Mouse (Mus musculus): ENCODE measurements at regions not wholly inside any gene's neighbourhood (a gene's known extent, or its start where the extent isn't known, plus 50 kb on each side); places are given as distances from the start of the nearest gene placed in this dataset.

DNA sequence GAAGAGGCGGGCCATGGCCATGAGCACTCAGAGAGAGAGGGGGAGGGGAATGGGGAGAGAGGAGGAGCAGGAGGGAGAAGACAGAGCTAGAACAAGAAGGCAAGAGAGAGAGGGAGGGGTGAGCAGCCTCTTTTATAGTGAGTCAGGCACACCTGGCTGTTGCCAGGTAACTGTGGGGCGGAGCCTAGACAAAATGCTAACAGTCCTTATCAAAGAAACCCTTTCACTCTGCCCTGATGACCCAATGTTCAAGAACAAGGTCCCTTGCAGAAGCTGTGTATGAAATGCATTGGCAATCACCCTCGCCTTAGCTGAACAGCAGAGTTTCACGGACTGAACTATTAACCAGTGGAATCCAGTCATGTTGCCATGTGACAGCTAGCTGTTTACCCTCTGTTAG is 235.2 kb downstream of the Sec23ip start:
- WGBS: 81% methylated on average over 3 of the region's 4 CpGs
- DNase-seq (ENCODE audit: low spot score) (no peak), ATAC-seq (ENCODE audit: low FRiP score, low read depth) (no peak)
- Histone ChIP-seq H3K36me3 (ENCODE audit: control insufficient read depth, insufficient read depth, low read length) (no peaks in the 10 kb centered on the region), H3K9ac (ENCODE audit: low read depth, low read length, severe bottlenecking) (no peak overlapping the region), H3K9me3 (ENCODE audit: control insufficient read depth, low read length) (no peaks in the 10 kb centered on the region), H3K4me2 (replicated peaks; ENCODE audit: low read depth, low read length, severe bottlenecking) (no peak overlapping the region), H3K4me1 (ENCODE audit: control insufficient read depth, insufficient read depth, low read length) (no peaks in the 10 kb centered on the region), H3K27ac (replicated peaks; ENCODE audit: low read depth, low read length) (no peak overlapping the region), H3K27me3 (ENCODE audit: control insufficient read depth, insufficient read depth, low read length) (no peaks in the 10 kb centered on the region), H3K4me3 (replicated peaks; ENCODE audit: low read length) (no peak overlapping the region)
- TF ChIP-seq POLR2A (IDR thresholded peaks at IDR 0.05; ENCODE audit: borderline replicate concordance, extremely low read depth, insufficient read depth, insufficient read length): no peak

DNA sequence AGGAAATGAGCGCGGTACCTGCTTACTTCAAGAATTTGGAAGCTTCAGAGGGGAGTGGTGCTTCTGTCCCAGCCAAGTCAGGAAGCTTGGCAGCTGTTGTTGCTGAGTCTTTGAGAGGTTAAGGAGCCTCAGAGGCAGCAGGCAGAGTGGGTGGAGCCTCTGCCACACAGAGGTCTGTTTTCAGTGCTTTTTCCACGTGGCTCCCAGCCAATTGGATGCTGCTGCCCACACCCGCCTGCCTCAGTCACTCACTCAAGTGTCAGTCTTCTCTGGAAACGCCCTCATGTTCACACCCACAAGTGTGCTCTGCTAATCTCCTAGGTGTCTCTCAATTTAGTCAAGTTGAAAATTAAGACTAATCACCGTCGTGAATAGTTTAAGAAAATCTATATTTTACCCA is 236.1 kb downstream of the Sec23ip start:
- no peak for ATAC-seq (ENCODE audit: low FRiP score, low read depth)
- Histone ChIP-seq H3K27me3 (ENCODE audit: control insufficient read depth, insufficient read depth, low read length) (no peaks in the 10 kb centered on the region), H3K4me2 (replicated peaks; ENCODE audit: low read depth, low read length, severe bottlenecking) (no peak overlapping the region), H3K27ac (replicated peaks; ENCODE audit: low read depth, low read length) (no peak overlapping the region), H3K4me3 (replicated peaks; ENCODE audit: low read length) (no peak overlapping the region), H3K4me1 (ENCODE audit: control insufficient read depth, insufficient read depth, low read length) (no peaks in the 10 kb centered on the region), H3K9ac (ENCODE audit: low read depth, low read length, severe bottlenecking) (no peak overlapping the region), H3K36me3 (ENCODE audit: control insufficient read depth, insufficient read depth, low read length) (no peaks in the 10 kb centered on the region), H3K9me3 (ENCODE audit: control insufficient read depth, low read length) (no peaks in the 10 kb centered on the region)
- 65% methylated on average over 7 of the region's 7 CpGs for WGBS
- no peak for DNase-seq (ENCODE audit: low spot score)
- no peak for TF ChIP-seq POLR2A (IDR thresholded peaks at IDR 0.05; ENCODE audit: borderline replicate concordance, extremely low read depth, insufficient read depth, insufficient read length)

DNA sequence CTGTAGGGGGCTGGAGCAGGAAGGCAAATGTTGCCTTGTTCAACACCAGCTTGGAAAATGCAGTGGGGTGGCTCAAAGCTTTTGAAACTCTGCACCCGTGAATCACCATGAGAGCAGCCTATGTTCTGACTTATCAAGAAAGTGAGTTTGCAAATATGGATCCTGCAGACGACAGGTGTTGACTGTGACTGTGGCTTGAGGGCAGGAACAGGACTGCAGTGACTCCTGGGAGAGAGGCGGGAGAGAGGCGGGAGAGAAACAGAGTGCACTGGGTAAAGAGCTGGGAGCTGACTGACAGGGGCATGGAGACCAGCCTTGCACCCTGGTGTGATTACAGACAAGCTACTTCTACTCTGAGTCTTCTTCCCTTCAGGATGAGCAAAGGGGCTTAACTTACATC is 254.0 kb downstream of the Sec23ip start:
- H3K36me3 ChIP-seq (ENCODE audit: control insufficient read depth, insufficient read depth, low read length): no peaks in the 10 kb centered on the region
- WGBS: 64% methylated on average over 4 of the region's 4 CpGs
- H3K9me3 ChIP-seq (ENCODE audit: control insufficient read depth, low read length): no peaks in the 10 kb centered on the region
- H3K4me1 ChIP-seq (ENCODE audit: control insufficient read depth, insufficient read depth, low read length): no peaks in the 10 kb centered on the region
- no peak for ATAC-seq (ENCODE audit: low FRiP score, low read depth)
- no peak for TF ChIP-seq POLR2A (IDR thresholded peaks at IDR 0.05; ENCODE audit: borderline replicate concordance, extremely low read depth, insufficient read depth, insufficient read length)
- H3K27ac ChIP-seq (replicated peaks; ENCODE audit: low read depth, low read length): no peak overlapping the region
- no peaks in the 10 kb centered on the region for H3K27me3 ChIP-seq (ENCODE audit: control insufficient read depth, insufficient read depth, low read length)
- no peak overlapping the region for H3K4me2 ChIP-seq (replicated peaks; ENCODE audit: low read depth, low read length, severe bottlenecking)
- no peak overlapping the region for H3K9ac ChIP-seq (ENCODE audit: low read depth, low read length, severe bottlenecking)
- no peak for DNase-seq (ENCODE audit: low spot score)
- H3K4me3 ChIP-seq (replicated peaks; ENCODE audit: low read length): no peak overlapping the region

DNA sequence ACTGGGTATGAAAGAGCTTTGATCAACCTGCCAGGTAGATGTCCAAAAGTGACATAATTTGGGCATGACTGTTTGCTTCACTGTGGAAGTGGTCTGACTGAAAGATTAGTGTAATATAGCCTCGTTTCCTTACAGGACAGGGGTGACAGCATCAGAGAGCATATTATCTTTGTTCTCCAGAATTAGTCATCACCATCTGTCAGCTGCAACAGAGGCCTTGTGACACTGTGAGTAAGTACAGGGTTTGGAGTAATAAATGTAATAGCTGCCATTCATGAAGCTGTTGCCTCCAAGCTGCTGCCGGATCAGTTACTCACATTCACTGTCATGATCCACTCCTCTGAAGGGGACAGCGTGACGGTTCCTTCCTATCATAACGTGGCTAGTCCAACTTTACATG is 254.4 kb upstream of the Plpp4 start:
- Histone ChIP-seq H3K9me3 (ENCODE audit: control insufficient read depth, low read length) (no peaks in the 10 kb centered on the region), H3K4me3 (replicated peaks; ENCODE audit: low read length) (no peak overlapping the region), H3K4me1 (ENCODE audit: control insufficient read depth, insufficient read depth, low read length) (no peaks in the 10 kb centered on the region), H3K4me2 (replicated peaks; ENCODE audit: low read depth, low read length, severe bottlenecking) (no peak overlapping the region), H3K27me3 (ENCODE audit: control insufficient read depth, insufficient read depth, low read length) (no peaks in the 10 kb centered on the region), H3K36me3 (ENCODE audit: control insufficient read depth, insufficient read depth, low read length) (no peaks in the 10 kb centered on the region), H3K9ac (ENCODE audit: low read depth, low read length, severe bottlenecking) (no peak overlapping the region), H3K27ac (replicated peaks; ENCODE audit: low read depth, low read length) (no peak overlapping the region)
- DNase-seq (ENCODE audit: low spot score): no peak
- no peak for ATAC-seq (ENCODE audit: low FRiP score, low read depth)
- WGBS: 71% methylated on average over 5 of the region's 5 CpGs
- TF ChIP-seq POLR2A (IDR thresholded peaks at IDR 0.05; ENCODE audit: borderline replicate concordance, extremely low read depth, insufficient read depth, insufficient read length): no peak

DNA sequence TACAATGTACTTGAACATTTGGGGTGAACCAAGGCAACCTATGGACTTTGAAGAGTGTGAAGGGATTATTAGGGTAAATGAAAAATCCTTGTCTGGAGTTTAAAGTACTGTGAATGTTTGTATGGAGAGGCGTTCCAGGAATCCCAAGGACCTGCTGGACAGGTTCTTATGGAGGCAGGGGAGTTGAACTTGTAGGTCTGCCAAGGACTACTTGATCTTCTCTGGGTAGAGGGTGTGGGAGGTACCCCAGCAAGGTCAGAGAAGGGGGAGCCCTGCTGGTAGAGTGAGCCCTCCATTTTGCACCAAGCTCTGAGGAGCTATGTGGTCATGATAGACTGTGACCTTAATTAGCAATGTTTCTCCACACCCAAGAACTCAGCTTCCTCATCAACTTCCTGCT is 253.7 kb upstream of the Plpp4 start:
- DNase-seq (ENCODE audit: low spot score) (no peak), ATAC-seq (ENCODE audit: low FRiP score, low read depth) (no peak)
- H3K27me3 ChIP-seq (ENCODE audit: control insufficient read depth, insufficient read depth, low read length): no peaks in the 10 kb centered on the region
- no peaks in the 10 kb centered on the region for H3K36me3 ChIP-seq (ENCODE audit: control insufficient read depth, insufficient read depth, low read length)
- no peak for TF ChIP-seq POLR2A (IDR thresholded peaks at IDR 0.05; ENCODE audit: borderline replicate concordance, extremely low read depth, insufficient read depth, insufficient read length)
- H3K27ac ChIP-seq (replicated peaks; ENCODE audit: low read depth, low read length): no peak overlapping the region
- WGBS: 83% methylated on average over 1 of the region's 1 CpGs
- no peak overlapping the region for H3K4me3 ChIP-seq (replicated peaks; ENCODE audit: low read length)
- no peaks in the 10 kb centered on the region for H3K4me1 ChIP-seq (ENCODE audit: control insufficient read depth, insufficient read depth, low read length)
- H3K9ac ChIP-seq (ENCODE audit: low read depth, low read length, severe bottlenecking): no peak overlapping the region
- no peak overlapping the region for H3K4me2 ChIP-seq (replicated peaks; ENCODE audit: low read depth, low read length, severe bottlenecking)
- H3K9me3 ChIP-seq (ENCODE audit: control insufficient read depth, low read length): no peaks in the 10 kb centered on the region

DNA sequence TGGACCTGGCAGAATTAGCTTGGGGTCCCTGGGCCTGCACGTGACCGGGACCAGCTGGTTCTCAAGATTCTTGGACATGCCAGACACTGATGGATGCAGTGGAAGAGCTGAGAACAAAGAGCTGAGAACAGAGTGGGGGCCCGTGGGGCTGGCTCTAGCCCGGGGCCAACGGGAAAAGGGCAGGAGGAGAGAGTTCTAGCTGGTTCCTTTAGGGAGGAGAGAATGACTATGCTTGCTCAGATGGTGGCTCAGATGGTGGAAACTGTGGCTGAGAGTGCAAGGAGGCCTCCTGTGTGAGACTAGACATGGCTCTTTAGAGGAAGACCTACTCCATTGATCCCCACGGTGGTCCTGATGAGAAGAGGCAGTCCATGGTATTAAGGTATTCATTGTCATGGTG is 240.5 kb upstream of the Plpp4 start:
- DNase-seq (ENCODE audit: low spot score): no peak
- Histone ChIP-seq H3K27me3 (ENCODE audit: control insufficient read depth, insufficient read depth, low read length) (no peaks in the 10 kb centered on the region), H3K27ac (replicated peaks; ENCODE audit: low read depth, low read length) (no peak overlapping the region), H3K4me3 (replicated peaks; ENCODE audit: low read length) (no peak overlapping the region), H3K9me3 (ENCODE audit: control insufficient read depth, low read length) (peaks cover 5% of the 10 kb centered on the region; the same call in 1 of the 2 replicates), H3K4me2 (replicated peaks; ENCODE audit: low read depth, low read length, severe bottlenecking) (no peak overlapping the region), H3K36me3 (ENCODE audit: control insufficient read depth, insufficient read depth, low read length) (no peaks in the 10 kb centered on the region), H3K4me1 (ENCODE audit: control insufficient read depth, insufficient read depth, low read length) (no peaks in the 10 kb centered on the region), H3K9ac (ENCODE audit: low read depth, low read length, severe bottlenecking) (no peak overlapping the region)
- no peak for ATAC-seq (ENCODE audit: low FRiP score, low read depth)
- no peak for TF ChIP-seq POLR2A (IDR thresholded peaks at IDR 0.05; ENCODE audit: borderline replicate concordance, extremely low read depth, insufficient read depth, insufficient read length)
- 85% methylated on average over 6 of the region's 6 CpGs for WGBS
